Mouse (Mus musculus): ENCODE data around the gene Hus1b. TPM values are rescaled to one million over a fixed set of nuclear protein-coding genes. Genes with fewer than 3 reads are reported as not detected.

The Hus1b gene
- total RNA-seq (2021) (under 1 TPM in 1 of 2 experiments, not detected in 1; 0.42 TPM), polyA plus RNA-seq (2012; rRNA removed) (not detected in 2 replicates)
- long read RNA-seq, result 0 reads

- Histone ChIP-seq H3K27ac (peak within 1 kb of the TSS; percentile 39), H3K27me3 (ENCODE audit: control insufficient read depth, insufficient read depth, low read length) (no peaks in the 10 kb centered on the region), H3K4me3 (no peak within 1 kb of the TSS), H3K4me1 (ENCODE audit: control insufficient read depth, insufficient read depth, low read length) (peaks cover 1% of the 10 kb centered on the region; the same call in 1 of the 2 replicates), H3K9ac (ENCODE audit: low read depth, low read length) (no peak within 1 kb of the TSS), H3K79me2 (replicated peaks; ENCODE audit: control insufficient read depth, insufficient read depth, low read length) (0 out of 2 replicates have a peak, but pooled peaks cover 2% of the 10 kb centered on the region), H3K36me3 (ENCODE audit: control insufficient read depth, insufficient read depth, low read length) (peaks cover 6% of the 10 kb centered on the region)
- intact Hi-C loops (cut with DNase I), result no loop called here
- WGBS, result 90% methylated on average over 11 of the region's 11 CpGs
- TF ChIP-seq POLR2A (IDR thresholded peaks at IDR 0.05; ENCODE audit: insufficient read depth, low read depth, low read length), result no peak
- TF ChIP-seq EP300 (IDR thresholded peaks at IDR 0.05; ENCODE audit: insufficient read depth, low read depth, low read length), result no peak
- TF ChIP-seq CTCF (IDR thresholded peaks at IDR 0.05), result no peak
- no peak for DNase-seq
These were observed at the start of gene Hus1b for GRCm38 (mm10) chr13:30947540-30947939. Hus1b (minus strand) TSS chr13:30947759.

DNA sequence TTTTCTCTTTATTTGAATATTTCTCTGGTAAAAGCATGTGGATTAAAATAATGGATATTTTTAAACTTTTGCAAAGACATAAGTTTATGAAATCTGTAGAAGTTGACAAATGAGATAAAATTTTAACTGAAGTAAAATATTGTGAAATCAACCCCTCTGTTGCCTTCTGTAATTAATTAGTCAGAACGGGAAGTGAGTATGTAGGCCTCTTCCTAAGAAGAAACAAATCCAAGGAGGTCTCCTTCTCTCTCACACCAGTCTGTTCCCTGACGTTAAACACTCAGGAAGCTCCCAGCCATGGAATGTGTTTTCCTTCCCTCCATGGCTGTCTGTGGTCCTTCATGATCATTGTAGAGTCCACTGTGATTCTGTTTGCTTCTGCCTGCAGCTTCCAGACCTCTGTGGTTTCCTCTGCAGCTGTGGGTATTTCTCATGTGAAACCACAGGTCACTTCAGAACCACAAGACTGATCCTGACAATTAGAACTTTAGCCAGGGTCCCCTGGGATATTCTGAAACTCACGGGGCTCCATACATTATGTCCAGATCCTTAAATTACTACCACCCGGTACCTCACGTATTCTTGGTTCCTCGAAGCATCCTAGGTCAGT, 46.8 kb upstream of the Hus1b start:
- no peaks in the 10 kb centered on the region for H3K36me3 ChIP-seq (ENCODE audit: control insufficient read depth, insufficient read depth, low read length)
- H3K27me3 ChIP-seq (ENCODE audit: control insufficient read depth, insufficient read depth, low read length), result peaks cover 2% of the 10 kb centered on the region; the same call in 1 of the 2 replicates
- no peaks in the 10 kb centered on the region; the same call in 1 of the 2 replicates for H3K4me1 ChIP-seq (ENCODE audit: control insufficient read depth, insufficient read depth, low read length)
- H3K79me2 ChIP-seq (replicated peaks; ENCODE audit: control insufficient read depth, insufficient read depth, low read length), result no peaks in the 10 kb centered on the region
- H3K9ac ChIP-seq (ENCODE audit: low read depth, low read length), result no peak overlapping the region
- TF ChIP-seq POLR2A (IDR thresholded peaks at IDR 0.05; ENCODE audit: insufficient read depth, low read depth, low read length) (no peak), CTCF (IDR thresholded peaks at IDR 0.05) (no peak), EP300 (IDR thresholded peaks at IDR 0.05; ENCODE audit: insufficient read depth, low read depth, low read length) (no peak)
- intact Hi-C loops (cut with DNase I), result no loop called here
- no peak overlapping the region for H3K27ac ChIP-seq
- DNase-seq, result no peak
- H3K4me3 ChIP-seq, result no peak overlapping the region
- WGBS, result 69% methylated on average over 6 of the region's 6 CpGs

DNA sequence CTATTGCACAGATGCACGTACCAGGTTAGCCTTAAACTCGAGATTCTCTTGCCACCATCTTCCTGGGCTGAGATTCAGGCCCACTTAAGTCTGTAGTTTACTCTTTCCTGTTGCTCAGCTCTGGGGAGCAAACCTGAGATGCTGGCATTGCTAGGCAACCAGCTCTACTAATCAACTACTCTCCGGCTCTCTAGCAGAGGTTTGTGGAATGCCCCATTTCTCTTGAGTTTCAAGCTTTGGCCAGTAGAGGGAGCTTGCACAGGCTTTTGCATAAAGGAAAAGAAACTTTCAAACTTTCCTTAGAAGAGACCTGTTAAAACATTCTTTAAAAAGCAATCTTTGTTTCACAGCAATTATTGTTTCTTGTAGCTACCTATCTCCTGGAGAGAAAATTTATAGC, 46.3 kb upstream of the Hus1b start:
- Histone ChIP-seq H3K4me1 (ENCODE audit: control insufficient read depth, insufficient read depth, low read length) (no peaks in the 10 kb centered on the region; the same call in 1 of the 2 replicates), H3K9ac (ENCODE audit: low read depth, low read length) (no peak overlapping the region), H3K36me3 (ENCODE audit: control insufficient read depth, insufficient read depth, low read length) (no peaks in the 10 kb centered on the region), H3K27me3 (ENCODE audit: control insufficient read depth, insufficient read depth, low read length) (peaks cover 2% of the 10 kb centered on the region; the same call in 1 of the 2 replicates), H3K79me2 (replicated peaks; ENCODE audit: control insufficient read depth, insufficient read depth, low read length) (no peaks in the 10 kb centered on the region), H3K27ac (no peak overlapping the region), H3K4me3 (no peak overlapping the region)
- 32% methylated on average over 3 of the region's 3 CpGs for WGBS
- TF ChIP-seq CTCF (IDR thresholded peaks at IDR 0.05) (no peak; the same call in none of the 2 replicates), EP300 (IDR thresholded peaks at IDR 0.05; ENCODE audit: insufficient read depth, low read depth, low read length) (no peak), POLR2A (IDR thresholded peaks at IDR 0.05; ENCODE audit: insufficient read depth, low read depth, low read length) (no peak)
- peak; percentile 27 to 34 for DNase-seq
- intact Hi-C loops (cut with DNase I), result no loop called here

DNA sequence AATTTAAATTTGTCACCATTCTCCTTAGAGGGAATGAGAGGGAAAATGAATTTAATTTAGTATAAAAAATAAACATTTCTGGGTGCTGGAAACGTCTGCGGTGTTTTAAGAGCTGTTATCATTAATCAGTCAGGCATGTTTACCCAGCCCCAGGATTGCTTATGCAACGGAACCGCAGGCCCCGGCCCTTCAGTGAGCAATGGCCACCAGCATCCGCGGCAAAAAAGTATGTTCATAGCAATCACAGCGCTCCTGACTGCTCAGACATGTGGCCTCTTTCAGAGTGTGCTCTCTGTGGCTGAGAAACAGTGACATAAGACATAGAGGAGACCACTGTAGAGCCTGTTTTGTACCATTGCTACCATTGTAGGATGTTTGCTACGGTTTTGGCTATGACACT, 42.7 kb upstream of the Hus1b start:
- H3K4me3 ChIP-seq, result no peak overlapping the region
- WGBS, result 56% methylated on average over 9 of the region's 9 CpGs
- no peak for DNase-seq
- TF ChIP-seq CTCF (IDR thresholded peaks at IDR 0.05) (no peak), POLR2A (IDR thresholded peaks at IDR 0.05; ENCODE audit: insufficient read depth, low read depth, low read length) (no peak), EP300 (IDR thresholded peaks at IDR 0.05; ENCODE audit: insufficient read depth, low read depth, low read length) (no peak)
- H3K9ac ChIP-seq (ENCODE audit: low read depth, low read length), result no peak overlapping the region
- H3K79me2 ChIP-seq (replicated peaks; ENCODE audit: control insufficient read depth, insufficient read depth, low read length), result no peaks in the 10 kb centered on the region
- H3K27ac ChIP-seq, result no peak overlapping the region
- H3K36me3 ChIP-seq (ENCODE audit: control insufficient read depth, insufficient read depth, low read length), result no peaks in the 10 kb centered on the region
- H3K27me3 ChIP-seq (ENCODE audit: control insufficient read depth, insufficient read depth, low read length), result peaks cover 2% of the 10 kb centered on the region; the same call in 1 of the 2 replicates
- intact Hi-C loops (cut with DNase I), result no loop called here
- H3K4me1 ChIP-seq (ENCODE audit: control insufficient read depth, insufficient read depth, low read length), result no peaks in the 10 kb centered on the region; the same call in 1 of the 2 replicates

DNA sequence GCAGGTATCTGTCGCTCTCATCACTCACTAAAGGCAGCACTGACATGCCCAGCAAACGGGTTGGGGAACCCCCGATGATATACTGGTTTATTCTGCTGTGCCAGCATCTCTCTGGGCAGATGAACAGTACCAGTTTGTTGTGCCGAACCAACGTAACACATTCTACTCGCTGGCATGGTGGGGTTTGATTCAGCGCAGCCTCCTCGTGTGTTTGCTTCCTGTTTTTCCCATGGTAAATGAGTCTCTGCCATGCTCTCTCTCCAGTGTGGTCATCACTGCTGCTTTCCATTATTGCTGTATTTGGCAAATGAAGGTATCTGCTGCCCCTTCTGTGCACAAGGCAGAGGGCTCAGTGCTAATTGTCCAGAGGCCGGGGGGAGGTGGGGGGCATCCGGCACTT, 42.2 kb upstream of the Hus1b start:
- WGBS, result 80% methylated on average over 10 of the region's 10 CpGs
- Histone ChIP-seq H3K4me3 (no peak overlapping the region), H3K9ac (ENCODE audit: low read depth, low read length) (no peak overlapping the region), H3K36me3 (ENCODE audit: control insufficient read depth, insufficient read depth, low read length) (no peaks in the 10 kb centered on the region), H3K27ac (no peak overlapping the region), H3K4me1 (ENCODE audit: control insufficient read depth, insufficient read depth, low read length) (no peaks in the 10 kb centered on the region; the same call in 1 of the 2 replicates), H3K27me3 (ENCODE audit: control insufficient read depth, insufficient read depth, low read length) (peaks cover 2% of the 10 kb centered on the region; the same call in 1 of the 2 replicates), H3K79me2 (replicated peaks; ENCODE audit: control insufficient read depth, insufficient read depth, low read length) (no peaks in the 10 kb centered on the region)
- intact Hi-C loops (cut with DNase I), result loop anchor here (5.0 kb wide), 1 partner anchor 442 kb away; the partner anchor contains the start of gene Uqcrfs1
- TF ChIP-seq EP300 (IDR thresholded peaks at IDR 0.05; ENCODE audit: insufficient read depth, low read depth, low read length) (no peak), CTCF (IDR thresholded peaks at IDR 0.05) (no peak), POLR2A (IDR thresholded peaks at IDR 0.05; ENCODE audit: insufficient read depth, low read depth, low read length) (no peak)
- no peak for DNase-seq

- H3K79me2 ChIP-seq (replicated peaks; ENCODE audit: control insufficient read depth, insufficient read depth, low read length), result no peaks in the 10 kb centered on the region
- no peaks in the 10 kb centered on the region for H3K4me1 ChIP-seq (ENCODE audit: control insufficient read depth, insufficient read depth, low read length)
- no peaks in the 10 kb centered on the region for H3K36me3 ChIP-seq (ENCODE audit: control insufficient read depth, insufficient read depth, low read length)
- no peak for TF ChIP-seq POLR2A (IDR thresholded peaks at IDR 0.05; ENCODE audit: insufficient read depth, low read depth, low read length)
- TF ChIP-seq CTCF (IDR thresholded peaks at IDR 0.05), result no peak
- no peak for TF ChIP-seq EP300 (IDR thresholded peaks at IDR 0.05; ENCODE audit: insufficient read depth, low read depth, low read length)
- H3K9ac ChIP-seq (ENCODE audit: low read depth, low read length), result no peak overlapping the region
- DNase-seq, result no peak
- no peak overlapping the region for H3K27ac ChIP-seq
- 75% methylated on average over 2 of the region's 2 CpGs for WGBS
- intact Hi-C loops (cut with DNase I), result loop anchor here (5.0 kb wide), 1 partner anchor 440 kb away; the partner anchor contains the start of gene Uqcrfs1
- no peak overlapping the region for H3K4me3 ChIP-seq
- peaks cover 2% of the 10 kb centered on the region; the same call in 1 of the 2 replicates for H3K27me3 ChIP-seq (ENCODE audit: control insufficient read depth, insufficient read depth, low read length)
These were observed 40.1 kb upstream of the Hus1b start for GRCm38 (mm10) chr13:30987686-30988085.

Data from heart, adult 2 months (tissue).